Mouse (Mus musculus): ENCODE measurements around the gene Tmem266.

Tmem266 gene

DNA sequence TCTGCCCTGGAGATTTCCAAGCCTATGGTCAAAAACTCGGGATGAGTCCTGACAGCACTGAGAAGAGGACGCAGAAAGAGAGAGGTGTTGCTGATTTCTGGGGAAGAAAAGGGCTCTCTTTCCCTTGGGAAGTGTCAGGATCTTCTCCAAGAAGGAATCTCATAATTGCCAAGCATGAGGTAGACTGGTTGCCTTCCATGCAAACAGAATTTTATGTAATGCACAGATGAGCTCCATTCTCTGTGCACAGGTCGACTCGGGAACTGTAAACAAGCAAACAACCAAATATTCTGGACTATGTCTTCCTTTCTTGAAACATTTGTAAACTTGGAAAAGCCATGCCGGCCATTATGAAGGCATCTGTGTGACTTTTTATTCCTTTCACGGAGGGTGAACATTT, 2.7 kb downstream of the Tmem266 start:
- no peak for DNase-seq (ENCODE audit: low spot score in 2 of 2)

DNA sequence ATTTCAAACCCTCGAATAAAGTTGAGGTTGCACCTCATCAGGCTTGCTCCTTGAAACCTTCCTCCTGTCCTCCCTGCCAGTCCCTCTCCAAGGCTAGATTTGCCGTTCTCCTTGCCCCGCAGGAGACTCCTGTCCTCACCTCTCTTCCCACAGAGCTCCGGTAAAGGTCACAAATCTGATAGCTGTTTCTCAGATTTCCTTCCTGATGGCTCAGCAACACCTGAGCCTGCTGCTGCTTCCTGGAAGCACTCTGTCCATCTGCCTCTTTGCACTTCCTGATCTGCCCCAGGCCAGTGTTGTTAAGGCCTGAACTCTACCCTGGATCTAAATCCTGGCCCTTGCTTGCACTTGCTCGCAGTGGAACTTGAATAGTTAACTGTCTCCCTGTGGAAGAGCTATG, 5.8 kb downstream of the Tmem266 start:
- no peak for DNase-seq (ENCODE audit: low spot score in 2 of 2)

DNA sequence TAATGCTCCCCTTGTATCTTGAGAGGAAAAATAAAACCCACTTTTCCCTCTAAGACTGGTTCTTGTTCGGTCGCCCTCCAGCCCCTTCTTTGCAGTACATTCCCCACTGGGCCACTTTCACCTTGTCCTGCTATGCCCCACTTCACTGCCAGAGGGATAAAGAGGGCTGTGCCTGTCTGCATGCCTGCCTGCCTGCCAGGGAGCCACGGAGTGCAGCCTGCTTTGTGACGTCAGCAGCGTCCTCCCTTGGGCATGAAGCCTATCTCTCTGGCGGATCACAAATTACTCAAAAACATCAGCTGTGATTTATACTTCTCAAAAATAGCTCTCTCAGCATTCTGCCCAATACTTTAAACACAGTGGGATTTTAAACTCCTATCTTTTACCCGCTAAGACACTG, 6.2 kb downstream of the Tmem266 start:
- peak in 1 of 2 experiments; percentile 24 for DNase-seq (ENCODE audit: low spot score in 2 of 2)

DNA sequence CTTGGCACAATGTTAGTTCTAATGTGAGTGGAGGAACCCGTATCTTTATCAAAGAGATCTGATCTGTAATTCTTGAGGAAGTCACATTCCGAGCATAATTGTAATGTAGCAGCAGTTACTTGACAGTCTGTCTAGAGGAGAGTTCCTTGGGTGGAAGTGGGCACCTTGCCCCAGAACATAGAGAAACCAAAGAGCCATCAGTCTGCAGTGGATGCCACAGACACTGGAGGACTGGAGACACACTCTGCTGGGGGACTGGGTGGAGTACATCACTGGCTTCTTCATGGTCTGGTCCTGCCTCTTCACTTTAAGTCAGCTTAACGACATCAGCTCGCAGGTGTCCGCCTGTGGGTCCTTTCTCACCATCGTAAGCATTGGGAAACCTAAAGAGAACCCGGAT, 17.5 kb downstream of the Tmem266 start:
- DNase-seq (ENCODE audit: low spot score in 2 of 2): no peak

DNA sequence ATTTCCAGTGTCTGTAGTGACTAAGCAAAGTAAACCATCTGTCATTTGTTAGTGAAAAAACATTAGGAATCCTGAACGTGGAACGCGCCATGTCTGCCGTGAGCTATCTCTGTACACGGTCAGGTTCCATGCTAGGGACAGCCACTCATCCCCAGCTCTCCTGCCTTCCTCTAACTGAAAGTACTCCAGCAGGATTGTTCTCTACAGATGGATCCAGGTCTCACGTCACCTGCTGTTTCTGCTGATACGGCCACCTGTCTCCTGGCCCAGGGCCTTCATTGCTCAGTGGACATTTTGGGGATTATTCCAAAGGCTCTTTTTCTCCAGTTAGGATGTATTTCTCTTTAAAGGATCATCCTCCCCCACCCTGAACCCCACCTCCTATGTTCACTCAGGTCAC, 18.6 kb downstream of the Tmem266 start:
- no peak for DNase-seq (ENCODE audit: low spot score in 2 of 2)

DNA sequence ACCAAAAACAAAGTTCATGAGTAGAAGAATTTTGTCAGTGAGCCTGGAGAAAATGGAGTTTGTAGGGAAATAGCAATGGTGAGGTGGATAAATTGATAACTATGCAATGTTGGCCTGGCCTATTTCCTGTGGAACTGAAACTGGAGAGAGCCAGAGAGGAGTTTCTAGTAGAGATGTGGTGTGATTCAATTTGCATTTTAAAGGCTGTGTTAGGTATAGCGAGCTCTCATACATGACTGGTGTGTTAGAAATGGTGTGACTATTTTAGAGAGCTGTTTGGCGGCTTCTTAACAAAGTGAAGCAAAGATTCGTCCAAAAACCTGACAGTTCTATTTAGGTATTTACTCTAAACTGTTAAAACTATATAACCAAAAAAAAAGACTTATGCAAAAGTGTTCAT, 22.0 kb downstream of the Tmem266 start:
- DNase-seq (ENCODE audit: low spot score in 2 of 2): no peak

DNA sequence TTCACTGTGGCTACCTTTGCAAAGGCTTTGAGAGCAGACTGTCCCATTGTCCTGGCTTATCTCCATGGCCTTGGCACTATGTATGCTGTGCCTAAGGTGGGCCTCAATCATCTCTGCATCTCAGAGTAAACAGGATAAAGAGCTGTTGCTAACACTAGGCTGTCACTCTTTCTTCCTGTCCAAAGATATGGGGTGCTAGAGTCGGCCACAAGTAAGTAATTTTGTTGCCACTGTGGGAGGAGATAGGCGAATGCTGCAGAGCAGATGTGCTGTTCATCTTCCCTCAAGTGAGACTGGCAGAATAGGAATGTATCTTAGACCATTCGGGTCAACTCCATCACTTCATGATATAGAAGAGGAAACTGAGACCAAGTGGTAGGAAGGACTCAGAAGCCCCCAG, 28.0 kb downstream of the Tmem266 start:
- DNase-seq (ENCODE audit: low spot score in 2 of 2): no peak

DNA sequence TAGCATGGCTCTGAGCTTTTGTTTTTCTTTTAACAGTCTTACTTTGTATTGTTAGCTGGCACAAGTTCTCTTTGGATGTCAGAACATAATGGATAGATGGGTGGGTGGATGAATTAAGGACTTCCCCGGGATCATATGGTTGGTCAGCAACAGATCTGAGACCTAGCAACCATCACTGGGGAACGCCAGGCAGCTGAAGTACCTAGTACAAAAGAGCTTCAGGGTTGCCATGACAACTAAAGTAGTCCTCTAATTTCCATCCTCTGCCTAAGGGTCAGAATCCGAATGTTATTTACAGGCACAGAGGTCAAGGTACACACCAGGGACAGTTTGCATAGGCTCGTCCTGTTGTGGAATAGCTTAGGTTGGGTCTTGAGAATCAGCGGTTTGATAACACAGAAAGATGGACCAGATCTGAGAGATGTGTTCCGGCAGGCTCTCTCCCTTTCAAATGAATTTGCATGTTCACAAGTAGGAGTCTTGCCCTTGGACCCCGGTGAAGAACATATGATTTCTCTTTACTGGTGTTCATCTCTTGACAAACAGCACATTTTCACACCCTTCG, 28.6 kb downstream of the Tmem266 start:
- no peak for DNase-seq (ENCODE audit: low spot score in 2 of 2)

DNA sequence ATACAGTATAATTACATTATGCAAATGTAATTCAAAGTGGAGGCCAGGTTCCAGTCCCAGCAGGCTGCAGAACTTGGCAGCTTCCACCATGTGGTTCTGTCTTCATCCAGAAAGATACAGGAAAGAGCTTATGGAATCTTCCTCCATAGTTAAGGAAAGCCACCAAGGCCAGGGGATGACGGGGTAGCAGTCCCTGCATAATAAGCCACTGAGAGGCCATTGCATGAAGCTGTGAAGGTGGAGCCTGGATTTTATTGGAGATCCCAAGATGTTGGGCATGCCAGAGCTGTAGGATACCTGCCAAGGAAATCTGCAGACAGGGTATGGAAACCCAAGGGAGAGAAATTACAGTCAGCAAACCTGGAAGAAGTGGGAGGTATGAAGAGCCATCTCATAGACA, 30.5 kb downstream of the Tmem266 start:
- DNase-seq (ENCODE audit: low spot score in 2 of 2): peak; percentile 7 to 30

DNA sequence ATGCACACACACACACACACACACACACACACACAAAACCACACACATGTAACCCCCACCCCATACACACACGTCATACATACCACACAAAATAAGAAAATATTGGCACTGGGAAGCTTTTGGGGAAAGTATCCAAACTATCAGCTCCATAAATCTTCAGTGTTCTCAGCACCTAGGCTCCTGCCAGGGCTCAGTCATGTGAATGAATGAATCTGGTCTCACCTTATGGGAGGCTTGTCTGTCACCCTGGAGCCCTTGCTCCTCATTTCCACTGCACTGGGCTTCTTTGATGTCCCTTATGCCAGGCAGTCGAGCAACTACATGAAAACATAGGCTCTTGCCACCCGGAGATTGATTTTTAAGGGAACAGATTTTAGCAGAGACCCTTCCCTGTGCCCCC, 33.7 kb downstream of the Tmem266 start:
- no peak for DNase-seq (ENCODE audit: low spot score in 2 of 2)

DNA sequence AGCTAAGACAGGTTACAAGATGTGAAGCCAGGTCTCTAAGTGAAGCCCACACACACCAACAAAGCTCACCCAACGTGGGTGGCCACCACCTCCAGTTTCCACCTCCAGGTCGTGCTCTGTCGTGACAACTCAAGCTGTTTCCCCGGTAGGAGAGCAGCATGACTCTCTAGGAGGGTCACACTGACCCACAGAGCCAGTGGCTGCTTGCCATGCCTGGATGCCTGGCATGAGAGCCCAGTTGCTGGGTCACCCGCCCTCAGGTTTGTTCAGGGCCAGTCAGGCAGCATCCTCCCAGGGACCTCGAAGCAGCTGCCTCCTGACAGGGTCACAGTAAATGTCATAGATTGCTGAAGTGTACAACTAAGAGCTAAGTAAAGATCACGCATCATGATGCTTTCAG, 34.1 kb downstream of the Tmem266 start:
- DNase-seq (ENCODE audit: low spot score in 2 of 2): no peak

DNA sequence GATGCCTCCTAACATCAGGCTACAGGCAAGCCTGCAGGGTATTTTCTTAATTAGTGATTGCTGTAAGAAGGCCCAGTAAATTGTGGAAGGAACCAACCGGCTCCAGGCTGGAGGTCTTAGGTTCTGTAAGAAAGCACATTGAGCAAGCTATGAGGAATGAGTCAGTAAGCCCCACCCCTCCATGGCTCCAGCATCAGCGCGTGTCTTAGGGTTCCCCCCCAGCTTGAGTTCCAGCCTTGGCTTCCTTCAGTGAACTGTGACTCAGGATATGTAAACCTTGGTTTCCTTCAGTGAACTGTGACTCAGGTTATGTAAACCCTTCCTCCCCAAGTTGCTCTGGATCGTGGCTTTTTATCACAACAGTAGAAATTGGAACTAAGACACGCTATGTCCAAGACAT, 35.3 kb downstream of the Tmem266 start:
- DNase-seq (ENCODE audit: low spot score in 2 of 2): no peak

DNA sequence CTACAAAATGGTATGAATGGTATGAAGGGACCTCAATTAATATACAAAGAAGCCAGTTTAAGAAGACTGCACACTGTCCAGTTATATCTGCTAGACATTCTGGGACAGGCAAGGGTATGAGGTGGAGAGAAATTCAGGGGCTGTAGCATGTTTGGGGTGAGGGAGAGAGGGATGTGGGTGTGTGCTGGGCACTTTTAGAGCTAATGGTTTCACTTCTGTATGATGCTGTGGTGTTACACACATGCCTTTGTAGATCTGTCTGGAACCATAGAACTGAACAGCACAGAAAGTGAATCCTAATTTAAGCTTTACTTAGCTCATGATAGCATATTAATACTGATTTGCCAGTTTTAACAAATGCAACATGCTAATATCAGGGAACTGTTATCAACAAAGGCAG, 37.0 kb downstream of the Tmem266 start:
- no peak for DNase-seq (ENCODE audit: low spot score in 2 of 2)

DNA sequence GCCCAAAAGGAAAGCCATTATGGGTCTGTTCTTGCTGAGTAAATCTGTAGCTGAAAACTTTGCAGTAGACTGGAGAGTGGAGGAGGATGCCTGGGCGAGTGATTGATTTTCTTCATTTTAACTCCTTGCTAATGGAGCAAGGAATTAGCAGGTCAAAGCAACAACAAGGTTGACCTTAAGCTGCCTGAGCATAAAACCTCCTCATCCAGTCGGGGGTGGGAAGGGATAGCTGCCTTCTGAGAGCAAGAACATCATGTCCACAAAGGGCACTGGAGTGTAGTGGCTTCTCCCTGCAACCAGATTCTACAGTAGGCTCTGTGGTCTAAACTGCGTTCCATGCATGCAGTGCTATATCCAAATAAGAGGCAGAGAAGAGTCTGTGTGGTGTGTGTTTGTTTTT, 41.3 kb downstream of the Tmem266 start:
- DNase-seq (ENCODE audit: low spot score in 2 of 2): no peak

DNA sequence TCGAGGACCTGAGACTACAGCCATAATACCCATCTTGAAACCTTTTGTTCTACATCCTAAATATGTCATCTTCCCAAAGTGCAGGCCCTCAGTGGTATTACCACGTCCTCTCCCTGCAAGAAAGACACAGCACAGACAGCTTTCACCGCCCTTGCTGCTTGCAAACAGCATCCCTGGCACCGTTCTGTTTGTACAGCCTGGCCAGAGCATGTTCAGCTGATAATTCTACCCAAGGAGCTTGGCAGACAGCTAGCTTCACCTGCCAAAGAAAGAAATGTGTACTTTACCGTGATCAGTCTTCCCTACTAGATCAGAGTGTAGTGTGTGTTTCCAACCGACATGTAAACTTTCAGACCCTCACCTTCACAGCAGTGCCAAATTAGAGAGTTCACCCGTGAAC, 45.2 kb downstream of the Tmem266 start:
- no peak for DNase-seq (ENCODE audit: low spot score in 2 of 2)

DNA sequence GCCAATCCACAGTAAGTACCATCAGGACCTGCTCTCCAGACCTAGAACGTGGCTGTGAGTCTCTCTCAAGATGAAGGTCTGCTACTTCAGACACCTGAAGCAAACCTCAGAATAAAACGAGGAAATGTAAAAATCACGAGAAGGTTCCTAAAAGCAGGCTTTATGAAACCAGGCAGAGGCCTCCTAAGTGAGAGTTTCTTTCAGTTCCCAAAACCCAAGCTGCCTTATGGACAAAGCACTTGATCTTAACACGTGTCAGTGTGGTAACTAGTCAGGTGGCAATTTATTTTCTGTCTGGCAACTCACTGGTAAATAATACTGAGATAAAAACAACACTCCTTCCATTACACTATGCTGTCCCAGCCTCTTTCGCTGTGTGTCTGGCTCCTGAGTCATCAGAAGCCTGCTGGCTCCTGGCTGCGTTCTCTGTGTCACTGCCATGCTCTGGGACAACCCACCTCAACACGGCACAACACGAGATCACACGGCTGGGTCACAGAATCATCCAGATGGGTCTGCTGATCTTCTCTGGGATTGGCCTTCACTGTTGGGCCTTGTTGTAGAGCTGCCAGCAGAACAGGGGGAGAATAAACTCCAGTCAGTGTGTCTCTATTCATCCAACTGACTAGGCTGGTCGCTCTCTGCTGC, 51.0 kb downstream of the Tmem266 start:
- no peak for DNase-seq (ENCODE audit: low spot score in 2 of 2)

DNA sequence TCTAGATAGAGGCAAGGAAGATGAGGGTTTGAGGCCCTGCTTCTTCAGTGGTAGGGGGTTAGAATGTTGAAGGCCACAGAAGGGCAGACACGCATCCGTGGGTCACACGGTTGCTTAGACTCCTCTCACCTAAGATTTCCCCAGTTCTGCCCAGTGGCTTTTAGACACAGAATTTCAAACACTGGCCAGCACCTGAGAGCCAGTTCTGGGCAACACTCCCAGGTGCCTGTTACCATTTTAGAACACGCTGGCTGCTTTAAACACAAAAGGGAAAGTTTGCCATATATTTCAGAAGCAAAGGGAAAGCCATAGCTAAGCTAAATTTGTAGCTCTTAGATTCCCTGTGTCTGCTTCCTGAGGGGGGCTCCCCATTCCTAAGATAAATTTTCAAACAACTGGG, 54.7 kb downstream of the Tmem266 start:
- DNase-seq (ENCODE audit: low spot score in 2 of 2): no peak

DNA sequence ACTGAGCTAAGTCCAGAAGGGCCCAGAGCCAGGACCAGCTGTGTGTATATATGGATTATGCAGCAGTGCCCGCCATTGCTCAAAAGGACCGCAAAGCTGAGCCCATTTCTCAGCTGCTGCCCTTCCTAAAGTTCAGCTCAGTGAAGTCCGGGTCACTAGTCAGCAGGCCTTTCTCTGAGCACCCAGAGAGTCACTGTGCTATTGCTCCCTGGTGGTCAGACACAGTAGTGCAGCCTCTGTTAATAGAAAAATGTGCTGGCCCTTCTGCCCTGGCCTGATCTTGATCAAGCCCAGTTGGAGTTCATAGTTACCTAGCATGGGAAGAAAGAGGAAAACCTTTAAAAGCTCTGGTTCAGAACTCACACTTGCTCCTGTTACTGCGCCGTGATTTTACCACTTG, 55.7 kb downstream of the Tmem266 start:
- DNase-seq (ENCODE audit: low spot score in 2 of 2): peak in 1 of 2 experiments; percentile 31

DNA sequence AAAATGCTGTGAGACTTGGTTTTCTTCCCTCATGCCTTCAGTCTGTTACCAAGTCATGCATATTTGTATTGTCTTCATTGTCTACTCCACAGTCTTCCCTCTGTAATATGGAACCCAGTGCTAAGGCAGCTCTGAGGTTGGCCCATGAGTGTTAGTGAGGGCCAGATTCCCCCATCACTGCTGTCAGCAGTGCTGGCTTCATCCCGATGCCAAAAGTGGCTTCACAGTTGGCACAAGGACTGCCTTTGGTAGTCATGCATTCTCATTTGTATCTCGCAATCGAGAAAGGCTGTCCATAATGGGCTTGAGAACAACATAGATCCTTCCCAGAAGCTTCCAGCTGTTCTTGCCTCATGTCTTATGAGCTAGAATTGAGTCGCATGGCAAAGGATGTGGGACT, 59.4 kb downstream of the Tmem266 start:
- DNase-seq (ENCODE audit: low spot score in 2 of 2): no peak

DNA sequence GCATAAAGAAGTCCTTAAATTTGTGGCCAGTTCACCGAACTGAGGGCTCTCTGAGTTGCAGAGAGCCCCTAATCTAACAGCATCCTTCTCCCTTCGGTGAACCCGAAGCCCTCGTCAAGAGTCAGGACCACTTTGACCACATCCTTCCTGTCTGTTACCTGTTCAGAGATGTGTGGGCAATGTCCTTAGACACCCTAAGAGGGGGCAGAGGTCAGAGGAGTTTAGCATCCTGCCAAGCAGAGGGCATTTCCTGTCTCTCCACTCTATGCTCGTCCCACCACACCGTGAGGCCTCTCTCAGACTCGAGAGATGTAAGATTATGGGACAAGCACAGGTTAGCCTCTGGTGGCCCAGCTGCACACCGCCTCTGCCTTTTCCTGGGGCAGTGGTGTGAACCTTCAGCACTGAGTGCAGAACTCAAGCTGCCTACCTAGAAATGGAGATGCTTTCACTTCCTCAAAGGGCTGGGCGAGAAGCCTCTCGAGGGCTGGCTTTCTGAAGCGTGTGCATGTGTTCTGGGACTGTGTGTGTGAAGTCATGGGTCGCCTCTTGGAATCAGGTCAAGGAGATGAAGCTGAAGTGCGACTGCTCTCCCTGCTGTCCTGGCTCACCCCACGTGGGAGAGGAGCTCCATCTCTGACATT, 61.3 kb downstream of the Tmem266 start:
- no peak for DNase-seq (ENCODE audit: low spot score in 2 of 2)

DNA sequence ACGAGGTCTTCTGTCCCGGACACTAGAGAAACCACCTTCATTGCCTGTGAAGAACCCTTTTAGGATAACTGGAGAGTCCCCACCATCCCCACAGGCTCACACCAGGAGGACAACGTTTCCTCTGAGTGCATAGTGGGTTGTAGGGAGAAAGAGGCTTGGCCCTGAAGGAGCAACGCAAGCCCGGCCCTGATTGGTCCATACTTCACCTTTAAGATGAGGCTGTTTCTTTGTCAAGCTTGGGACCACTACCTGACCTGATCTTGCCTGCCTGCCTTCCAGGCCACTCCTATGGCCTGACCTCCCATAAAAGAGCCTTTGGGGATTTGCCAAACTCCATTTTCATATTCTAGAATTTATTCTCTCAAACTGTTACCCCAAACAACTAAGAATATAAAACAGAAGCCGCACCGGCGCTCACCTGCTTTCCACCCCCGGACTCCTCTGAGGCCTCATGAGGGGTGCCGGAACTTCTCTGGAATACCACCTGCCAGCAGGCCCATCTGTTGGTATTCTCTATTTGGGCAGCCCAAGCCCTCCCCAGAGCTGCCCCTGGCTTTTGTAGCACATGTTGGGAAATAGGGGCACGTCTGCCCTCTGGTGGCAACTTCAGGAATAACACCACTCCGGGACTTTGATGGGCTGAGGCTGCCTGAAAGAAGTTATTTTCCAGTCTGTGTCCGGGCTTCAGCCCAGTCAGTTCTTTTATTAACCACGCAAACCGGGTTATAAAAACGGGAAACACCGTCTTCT, 65.4 kb downstream of the Tmem266 start:
- peak; percentile 82 to 84 for DNase-seq (ENCODE audit: low spot score in 2 of 2)

DNA sequence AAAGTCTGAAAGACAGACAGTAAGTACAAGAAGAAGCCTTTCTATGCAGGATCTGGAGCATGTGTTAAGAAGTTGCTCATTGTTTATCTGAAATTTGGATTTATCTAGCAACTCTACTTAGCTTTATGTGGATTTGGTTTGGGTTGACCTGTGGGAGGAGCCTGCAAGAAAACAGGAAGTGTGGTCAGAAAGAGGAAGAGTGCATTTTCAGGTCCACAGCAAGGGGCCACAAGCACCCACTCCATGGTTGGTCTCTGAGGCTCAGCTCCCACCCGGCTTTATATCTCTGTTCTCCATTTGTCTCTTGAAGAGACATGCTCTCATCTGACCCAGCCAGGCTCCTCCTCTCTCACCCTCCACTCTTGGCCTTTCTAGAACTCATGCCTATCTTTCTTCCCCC, 68.9 kb downstream of the Tmem266 start:
- DNase-seq (ENCODE audit: low spot score in 2 of 2): no peak

DNA sequence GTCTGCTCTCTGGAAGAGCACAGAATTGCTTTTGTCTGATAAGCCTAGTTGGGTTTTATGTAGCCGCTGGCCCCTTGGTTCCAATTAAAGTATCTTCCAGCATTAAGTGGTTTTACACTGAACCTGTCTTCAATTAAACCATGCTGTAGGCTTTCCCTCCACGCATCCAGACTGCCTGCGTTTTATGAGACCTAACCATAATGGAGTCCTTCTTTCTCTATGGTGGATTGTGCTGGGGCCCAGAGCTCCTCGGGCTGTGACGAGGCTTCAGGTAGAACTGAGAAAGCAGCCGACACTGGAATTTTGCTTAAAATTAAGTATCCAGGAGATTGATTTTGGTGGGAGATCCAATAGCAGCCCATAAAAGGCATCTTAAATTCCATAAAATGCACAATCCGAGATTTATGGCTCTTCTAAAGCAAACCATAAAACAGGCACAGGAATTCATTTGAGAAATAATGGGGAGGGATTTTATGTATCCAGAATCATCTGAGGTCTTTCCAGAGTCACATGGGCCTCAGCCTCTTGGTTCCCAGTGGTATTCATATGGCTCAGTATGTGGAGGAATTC, 72.4 kb downstream of the Tmem266 start:
- no peak for DNase-seq (ENCODE audit: low spot score in 2 of 2)

Measured in frontal cortex, postnatal 36 days (tissue).